Mouse (Mus musculus) thymus, adult 2 months (tissue): ENCODE measurements around the gene Fan1. TPM values are rescaled to one million over a fixed set of nuclear protein-coding genes. Genes with fewer than 3 reads are reported as not detected.
A peak's percentile ranks its signal among the peaks of the same experiment; 100 is the strongest.

Experiments
- DNase-seq: peaks from one replicate; pipeline ENCODE4 v3.0.0; 2021
- H3K27ac ChIP-seq: fragments of 200-500 bp; 2 replicates; pipeline ENCODE4 v1.5.1; 2012; ENCODE audit warnings: low read length, control low read depth; ENCODE audit not compliant: control insufficient read depth, insufficient read depth
- H3K27me3 ChIP-seq: fragments of 200-500 bp; 2 replicates; pipeline ENCODE4 v1.6.1; 2012; ENCODE audit warnings: mild to moderate bottlenecking, low read length, moderate library complexity, mixed read lengths; ENCODE audit not compliant: control insufficient read depth, insufficient read depth
- H3K36me3 ChIP-seq: fragments of 200-500 bp; 2 replicates; pipeline ENCODE4 v1.6.1; 2012; ENCODE audit warnings: mild to moderate bottlenecking, low read length, moderate library complexity; ENCODE audit not compliant: control insufficient read depth, insufficient read depth
- H3K4me1 ChIP-seq: fragments of 200-500 bp; replicated peaks from 2 replicates; pipeline ENCODE4 v1.6.1; 2012; ENCODE audit warnings: low read length; ENCODE audit not compliant: control insufficient read depth, insufficient read depth
- H3K4me3 ChIP-seq: fragments of 200-500 bp; 2 replicates; pipeline ENCODE4 v1.5.1; 2012; ENCODE audit warnings: mild to moderate bottlenecking, low read length, control low read depth, moderate library complexity; ENCODE audit not compliant: control insufficient read depth, insufficient read depth
- CTCF ChIP-seq: fragments of 200-500 bp; IDR thresholded peaks from 2 replicates; pipeline ENCODE4 v1.5.1; 2012; ENCODE audit warnings: mild to moderate bottlenecking, control low read depth, low read length, moderate library complexity, borderline replicate concordance; ENCODE audit not compliant: control insufficient read depth, poor library complexity, insufficient read depth; ENCODE audit errors: extremely low read depth
- POLR2A ChIP-seq: fragments of 200-500 bp; IDR thresholded peaks from 2 replicates; pipeline ENCODE4 v1.6.1; 2012; ENCODE audit warnings: mild to moderate bottlenecking, low read length, control low read depth, moderate library complexity; ENCODE audit not compliant: control insufficient read depth, poor library complexity, insufficient read depth; ENCODE audit errors: extremely low read depth
- WGBS: fragments of 180-500 bp; shearing (Covaris S2); methylation state at CpG from one replicate; pipeline ENCODE4 v1.1.7; 2018; 5-methylcytosine and 5-hydroxymethylcytosine counted together
- polyA plus RNA-seq: library from polyadenylated mRNA; depleted of rRNA; stranded (reverse); fragments of >200 nt; gene quantifications from 2 replicates; pipeline ENCODE4 v1.2.3, GENCODE M21; 2012

Fan1 gene
- polyA plus RNA-seq, 1 experiment, result 2.8 TPM

- H3K4me3 ChIP-seq, result peak overlapping the region; percentile 93
- 3% methylated on average over 8 of the region's 8 CpGs for WGBS
- H3K27ac ChIP-seq, result peak overlapping the region; percentile 4; the same call in 1 of the 2 replicates
- no peaks in the 10 kb centered on the region for H3K27me3 ChIP-seq
- DNase-seq, result peak; percentile 22
- peaks cover 30% of the 10 kb centered on the region for H3K36me3 ChIP-seq
- TF ChIP-seq POLR2A, result no peak
- no peak for TF ChIP-seq CTCF
- peaks cover 5% of the 10 kb centered on the region for H3K4me1 ChIP-seq
Measured at GRCm38 (mm10) chr7:64391479-64391878, 17.6 kb upstream of the Fan1 start.

- H3K27me3 ChIP-seq, result no peaks in the 10 kb centered on the region
- H3K4me3 ChIP-seq, result peak overlapping the region; percentile 95
- TF ChIP-seq CTCF, result no peak
- no peak for TF ChIP-seq POLR2A
- WGBS, result 8% methylated on average over 18 of the region's 18 CpGs
- 0 out of 2 replicates have a peak, but pooled peaks cover 2% of the 10 kb centered on the region for H3K4me1 ChIP-seq
- peaks cover 24% of the 10 kb centered on the region for H3K36me3 ChIP-seq
- peak; percentile 13 for DNase-seq
- H3K27ac ChIP-seq, result peak overlapping the region; percentile 94
Measured at GRCm38 (mm10) chr7:64373147-64373829, 607 bp downstream of the Fan1 start.

GRCm38 (mm10) chr7:64371940-64372878 is 1.7 kb downstream of the Fan1 start:
- H3K4me3 ChIP-seq, result no peak overlapping the region
- H3K27me3 ChIP-seq, result no peaks in the 10 kb centered on the region
- 0 out of 2 replicates have a peak, but pooled peaks cover 2% of the 10 kb centered on the region for H3K4me1 ChIP-seq
- H3K27ac ChIP-seq, result no peak overlapping the region
- H3K36me3 ChIP-seq, result peaks cover 13% of the 10 kb centered on the region
- DNase-seq, result no peak
- TF ChIP-seq CTCF (no peak), POLR2A (no peak)
- 95% methylated on average over 23 of the region's 23 CpGs for WGBS

GRCm38 (mm10) chr7:64369841-64370240 is 4.1 kb downstream of the Fan1 start:
- H3K27ac ChIP-seq, result no peak overlapping the region
- no peak for DNase-seq
- WGBS, result 92% methylated on average over 6 of the region's 6 CpGs
- TF ChIP-seq POLR2A (no peak), CTCF (no peak)
- no peaks in the 10 kb centered on the region for H3K27me3 ChIP-seq
- H3K4me1 ChIP-seq, result 0 out of 2 replicates have a peak, but pooled peaks cover 2% of the 10 kb centered on the region
- 0 out of 2 replicates have a peak, but pooled peaks cover 4% of the 10 kb centered on the region for H3K36me3 ChIP-seq
- no peak overlapping the region for H3K4me3 ChIP-seq

- no peak overlapping the region for H3K27ac ChIP-seq
- WGBS, result 98% methylated on average over 5 of the region's 5 CpGs
Measured at GRCm38 (mm10) chr7:64365863-64366262, 8.0 kb downstream of the Fan1 start.

GRCm38 (mm10) chr7:64360586-64360945 is 13.3 kb downstream of the Fan1 start:
- no peaks in the 10 kb centered on the region for H3K27me3 ChIP-seq
- DNase-seq, result no peak
- WGBS, result 91% methylated on average over 3 of the region's 3 CpGs
- no peaks in the 10 kb centered on the region for H3K4me1 ChIP-seq
- H3K4me3 ChIP-seq, result no peak overlapping the region
- TF ChIP-seq CTCF (no peak), POLR2A (no peak)
- H3K36me3 ChIP-seq, result peaks cover 7% of the 10 kb centered on the region; the same call in 1 of the 2 replicates
- no peak overlapping the region for H3K27ac ChIP-seq

More at GRCm38 (mm10) chr7:64365863-64366262, 8.0 kb downstream of the Fan1 start:
- Histone ChIP-seq H3K27me3 (no peaks in the 10 kb centered on the region), H3K4me1 (no peaks in the 10 kb centered on the region), H3K36me3 (0 out of 2 replicates have a peak, but pooled peaks cover 7% of the 10 kb centered on the region), H3K4me3 (no peak overlapping the region)
- no peak for TF ChIP-seq CTCF
- no peak for DNase-seq
